Mouse (Mus musculus) v-Abl transformed pro-B cells (cell line): Measurements from ENCODE around the gene Slc4a4.

ENCODE experiments used
- in situ Hi-C, 2 experiments: fragments of 400-800 bp; cut with MboI; formaldehyde crosslinking; loops; one replicate each; pipeline ENCODE4 v1.15.1; 2025; ENCODE audit not compliant: unreplicated experiment in 2 of 2

The Slc4a4 gene

DNA sequence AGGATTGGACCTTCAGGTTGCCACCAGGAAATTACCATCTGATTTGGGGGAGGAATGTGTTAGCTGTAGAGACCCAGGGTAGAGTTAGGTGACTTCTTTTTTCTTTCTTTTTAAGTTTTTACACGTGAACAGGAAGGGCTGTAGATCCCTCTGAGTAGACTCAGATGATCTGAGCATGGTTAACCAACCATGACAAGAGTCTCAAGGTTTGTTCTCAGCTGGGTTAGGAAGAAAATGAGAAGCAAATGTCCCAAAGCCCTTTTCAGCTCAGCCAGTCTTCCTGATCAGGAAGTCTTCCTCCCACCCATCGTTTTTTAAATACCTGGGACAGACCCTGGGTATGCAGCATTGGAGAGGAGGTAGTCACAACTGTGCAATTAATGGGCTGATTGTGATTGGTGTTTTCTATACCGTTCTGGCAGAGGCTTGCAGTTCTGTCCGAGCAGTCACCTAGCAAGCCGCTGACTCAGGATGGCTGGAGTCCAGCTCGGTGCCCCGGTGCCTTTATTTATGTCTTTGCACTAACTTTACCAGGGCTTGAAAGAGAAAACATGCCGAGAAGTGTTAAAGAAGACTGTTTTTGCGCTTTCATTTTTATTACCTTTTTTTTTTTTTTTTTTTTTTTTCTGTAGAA lies 236.8 kb downstream of the Slc4a4 start:
- in situ Hi-C loops: no loop called here

DNA sequence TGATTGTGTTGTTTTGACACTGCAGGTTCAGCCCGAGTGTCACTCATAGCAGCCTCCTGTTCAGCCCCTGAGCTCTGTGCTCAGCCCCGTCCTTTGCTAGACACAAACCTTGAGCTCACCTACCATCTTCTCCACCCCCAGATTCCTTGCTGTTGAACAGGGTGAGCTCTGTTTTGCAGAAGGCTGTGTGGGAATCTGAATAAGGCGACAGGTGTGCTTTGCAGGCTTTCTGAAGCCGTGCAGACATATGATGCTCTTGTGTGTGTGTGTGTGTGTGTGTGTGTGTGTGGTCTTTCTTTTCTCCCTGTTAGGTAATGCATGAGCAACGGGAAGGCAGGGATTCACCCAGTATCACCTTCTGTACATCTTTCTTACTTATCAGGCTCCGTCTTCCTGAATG lies 241.6 kb downstream of the Slc4a4 start:
- in situ Hi-C loops: no loop called here

DNA sequence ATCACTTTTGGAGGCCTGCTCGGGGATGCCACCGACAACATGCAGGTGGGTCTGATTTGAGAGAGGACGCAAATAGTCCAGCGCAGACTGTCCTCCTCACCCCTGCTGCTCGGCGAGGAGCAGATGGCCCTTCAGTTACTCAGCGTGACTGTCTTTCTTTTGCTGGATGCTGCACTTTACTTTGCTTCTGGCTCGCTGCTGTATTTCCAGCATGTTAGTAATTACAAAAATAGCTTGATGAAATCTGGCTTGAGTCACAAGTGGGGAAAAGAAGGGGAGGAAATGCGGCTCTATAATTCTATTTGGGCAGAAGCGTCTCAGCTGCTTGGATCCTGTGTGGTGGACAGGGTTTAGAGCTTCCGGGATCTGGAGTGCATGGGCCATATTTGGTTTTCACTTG lies 249.2 kb downstream of the Slc4a4 start:
- in situ Hi-C loops: no loop called here

DNA sequence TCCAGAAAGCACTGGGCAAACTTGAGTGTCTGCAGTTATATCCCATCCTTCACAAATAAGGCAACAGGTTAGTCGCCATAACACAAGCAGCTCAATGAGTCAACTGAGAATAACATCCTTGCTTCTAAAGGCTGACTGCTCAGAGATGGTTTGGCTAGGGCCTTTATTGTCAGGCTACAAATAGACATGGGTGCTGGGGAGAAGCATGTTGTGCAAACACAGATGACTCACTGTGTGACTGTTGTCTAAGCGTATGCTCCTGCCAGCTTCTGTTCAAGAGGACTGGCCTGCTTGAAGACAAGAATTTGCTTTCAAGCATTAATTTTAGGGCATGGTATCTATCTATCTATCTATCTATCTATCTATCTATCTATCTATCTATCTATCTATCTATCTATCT lies 253.5 kb downstream of the Slc4a4 start:
- in situ Hi-C loops: no loop called here

DNA sequence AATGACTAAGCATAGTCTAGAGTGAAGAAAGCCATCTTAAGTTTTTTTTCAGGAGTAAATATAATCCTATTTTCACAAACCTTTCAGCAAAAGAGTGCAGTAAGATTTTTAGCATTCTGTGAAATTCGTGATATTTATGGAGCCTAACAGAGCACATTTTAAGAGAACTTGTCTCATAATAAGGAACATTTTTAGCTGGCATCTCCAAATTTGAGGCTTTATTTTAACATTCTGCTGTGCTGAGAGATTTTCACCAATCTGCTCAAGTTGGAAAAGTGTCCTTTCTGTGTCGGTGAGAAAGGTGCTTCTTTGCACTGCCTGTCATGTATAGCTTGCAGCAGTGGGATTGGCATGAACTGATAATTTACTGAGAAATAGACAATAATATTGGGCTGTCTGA lies 255.1 kb downstream of the Slc4a4 start:
- in situ Hi-C loops: no loop called here

DNA sequence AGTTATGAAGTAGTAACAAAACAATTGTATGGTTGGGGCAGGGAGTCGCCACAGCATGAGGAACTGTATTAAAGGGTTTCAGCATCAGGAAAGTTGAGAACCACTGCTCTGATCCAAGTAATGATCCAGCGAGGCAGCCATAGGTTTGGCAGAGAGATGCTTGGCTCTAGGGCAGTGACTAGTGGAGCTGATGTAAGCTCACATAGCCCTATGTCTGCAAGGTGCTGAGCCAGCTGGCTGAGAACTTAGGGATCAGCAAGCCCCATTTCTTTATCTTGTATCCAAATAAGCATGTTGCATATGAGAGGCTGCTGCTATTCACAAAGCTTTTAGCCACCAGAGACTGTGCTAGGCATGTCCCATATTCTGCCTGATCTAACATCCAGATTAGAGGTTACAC lies 259.7 kb downstream of the Slc4a4 start:
- in situ Hi-C loops: no loop called here

- in situ Hi-C loops: no loop called here
Measured at GRCm38 (mm10) chr5:89147282-89147790, 260.7 kb downstream of the Slc4a4 start.

DNA sequence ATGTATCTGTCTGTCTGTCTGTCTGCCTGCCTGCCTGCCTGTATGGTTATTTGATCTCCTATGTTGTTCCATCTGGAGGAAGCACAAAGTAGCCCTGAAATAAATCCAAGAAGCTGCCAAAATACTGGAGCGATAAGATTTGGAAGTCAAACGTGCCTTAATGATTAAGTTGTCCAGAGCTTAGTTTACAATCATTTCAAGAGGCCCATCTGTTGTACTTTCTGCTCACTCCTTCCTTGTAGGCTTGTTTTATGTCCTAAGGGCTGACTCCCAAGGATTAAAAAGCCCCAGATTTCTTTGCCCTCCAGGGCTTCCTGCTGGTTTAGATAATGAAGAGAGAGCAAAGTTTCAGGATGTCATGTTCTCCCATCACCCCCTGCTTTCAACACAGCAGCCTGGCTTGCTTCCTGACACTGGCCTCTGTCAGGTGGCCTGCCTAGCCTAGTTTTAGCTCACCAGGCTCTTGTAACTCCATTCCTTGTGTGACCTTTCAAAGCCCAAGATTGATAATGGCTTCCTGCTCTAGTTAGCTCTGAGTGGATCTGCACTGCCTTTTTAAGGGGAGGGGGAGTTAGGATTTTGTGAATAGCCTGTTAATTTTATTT lies 262.9 kb downstream of the Slc4a4 start:
- in situ Hi-C loops: no loop called here

- in situ Hi-C loops: no loop called here
Measured at GRCm38 (mm10) chr5:89151076-89151475, 264.5 kb downstream of the Slc4a4 start.

GRCm38 (mm10) chr5:89171025-89171718 lies 284.6 kb downstream of the Slc4a4 start:
- in situ Hi-C loops: no loop called here

- in situ Hi-C loops: no loop called here
Measured at GRCm38 (mm10) chr5:89190063-89190462, 303.4 kb downstream of the Slc4a4 start.

DNA sequence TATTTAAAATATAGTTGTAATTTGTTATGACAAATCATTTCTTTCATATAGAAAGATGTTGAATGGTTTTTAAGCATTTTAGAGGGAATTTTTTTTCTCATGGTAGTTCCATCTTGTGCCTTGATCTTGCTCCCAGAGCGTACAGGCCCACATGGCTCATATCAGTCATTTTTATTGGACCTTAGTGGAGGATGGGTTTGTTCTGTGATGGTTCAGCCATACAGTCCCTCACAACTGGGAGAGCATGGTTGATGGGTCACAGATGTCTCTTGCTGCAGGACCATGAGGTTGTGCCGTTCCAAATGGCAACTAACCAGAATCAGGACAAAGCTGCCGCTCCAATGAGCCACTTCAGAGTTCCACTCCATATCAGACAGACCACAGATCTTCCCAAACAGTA lies 308.0 kb downstream of the Slc4a4 start:
- in situ Hi-C loops: no loop called here

DNA sequence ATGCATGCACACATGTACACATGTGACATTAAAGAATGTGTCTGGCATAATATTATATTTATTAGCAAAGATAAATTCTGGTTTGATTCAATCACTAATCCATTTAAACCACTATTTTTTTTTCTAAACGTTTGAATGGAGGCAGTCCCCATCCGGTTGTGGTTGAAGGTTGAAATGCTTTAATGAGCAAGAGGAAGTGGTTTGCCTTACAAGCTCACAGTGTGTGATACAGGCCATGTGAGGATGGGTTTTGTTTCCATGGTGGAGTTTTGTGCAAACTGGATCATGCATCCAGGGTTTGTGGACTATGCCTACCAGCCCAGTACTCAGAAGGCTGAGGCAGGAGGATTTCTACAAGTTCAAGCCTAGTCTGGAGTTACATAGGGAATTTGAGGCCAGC lies 311.9 kb downstream of the Slc4a4 start:
- in situ Hi-C loops: no loop called here

DNA sequence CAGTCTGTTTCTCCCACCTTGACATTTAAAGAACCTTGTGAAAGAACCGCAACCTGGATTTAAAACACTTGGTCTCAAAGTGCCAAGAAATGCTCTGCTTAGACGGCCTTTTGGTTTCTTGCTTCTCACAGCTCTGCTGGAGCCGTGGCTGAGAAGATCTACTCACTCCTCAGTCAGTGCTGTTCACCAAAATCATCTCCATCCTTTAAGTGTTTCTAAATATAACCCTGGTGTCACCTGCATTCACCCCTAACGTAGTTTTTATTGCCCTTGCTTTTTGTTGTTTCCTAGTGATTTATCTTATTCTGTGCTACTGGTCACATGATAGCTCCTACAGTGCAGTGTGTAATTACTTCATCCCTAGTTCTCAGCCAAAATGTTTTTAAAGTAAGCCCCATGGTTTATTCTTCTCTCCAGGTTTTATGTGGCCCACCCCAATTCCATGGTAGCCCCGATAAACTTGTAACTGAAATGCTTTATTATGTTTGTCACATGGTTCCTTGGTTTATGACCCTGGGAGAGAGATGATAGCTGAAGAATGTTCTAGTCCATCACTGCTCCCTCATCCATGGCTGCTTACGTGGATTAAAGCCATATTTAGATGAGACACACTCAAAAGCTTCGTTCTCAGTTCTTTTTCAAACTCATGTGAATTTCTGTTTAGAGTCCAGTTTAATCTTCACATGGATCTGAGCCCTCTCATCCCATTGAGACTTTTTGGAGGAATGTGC lies 323.5 kb downstream of the Slc4a4 start:
- in situ Hi-C loops: no loop called here

- in situ Hi-C loops: no loop called here
Measured at GRCm38 (mm10) chr5:89211057-89211456, 324.4 kb downstream of the Slc4a4 start.

DNA sequence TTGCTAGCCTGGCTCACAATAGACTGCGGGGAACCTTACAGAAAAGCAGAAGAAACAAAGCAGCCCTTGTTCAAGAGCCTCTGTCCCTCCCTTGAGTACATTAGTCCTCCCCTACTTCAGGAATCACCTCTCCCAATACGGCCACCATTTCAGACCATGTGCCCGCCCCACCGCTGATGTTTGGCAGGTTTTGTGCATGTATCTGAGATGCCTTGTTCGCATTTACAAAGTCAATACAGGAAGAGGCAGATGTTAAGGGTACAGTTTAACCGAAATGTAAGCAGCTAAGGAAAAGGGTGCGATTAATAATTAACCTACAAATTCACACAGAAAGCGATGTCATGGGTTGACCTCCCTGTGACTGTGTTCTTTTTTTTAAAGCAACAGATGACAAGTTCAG lies 331.6 kb downstream of the Slc4a4 start:
- in situ Hi-C loops: no loop called here

DNA sequence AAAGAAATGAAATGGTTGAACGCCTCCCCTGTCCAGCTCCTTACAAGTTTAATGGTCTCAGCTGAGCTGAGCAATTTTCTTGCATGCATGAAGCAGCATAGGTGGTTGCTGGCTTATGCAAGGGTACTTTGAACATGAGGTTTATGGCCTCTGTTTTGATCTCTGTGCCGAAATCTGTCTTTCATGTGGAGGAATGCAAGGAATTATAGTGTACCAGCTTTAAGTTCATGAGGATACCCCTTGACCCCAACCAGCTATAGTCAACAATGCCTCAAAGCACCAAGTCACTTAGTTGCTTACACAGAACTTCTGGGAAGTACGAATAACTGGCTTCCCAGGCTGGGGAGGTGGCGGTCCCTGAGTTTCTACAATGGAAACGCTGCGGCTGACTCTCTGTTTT lies 332.1 kb downstream of the Slc4a4 start:
- in situ Hi-C loops: no loop called here

- in situ Hi-C loops: loop anchor here in 1 of 2 experiments (10.0 kb wide), 1 partner anchor 417 kb away; no protein-coding TSS in a partner anchor
Measured at GRCm38 (mm10) chr5:89221658-89222057, 335.0 kb downstream of the Slc4a4 start.

DNA sequence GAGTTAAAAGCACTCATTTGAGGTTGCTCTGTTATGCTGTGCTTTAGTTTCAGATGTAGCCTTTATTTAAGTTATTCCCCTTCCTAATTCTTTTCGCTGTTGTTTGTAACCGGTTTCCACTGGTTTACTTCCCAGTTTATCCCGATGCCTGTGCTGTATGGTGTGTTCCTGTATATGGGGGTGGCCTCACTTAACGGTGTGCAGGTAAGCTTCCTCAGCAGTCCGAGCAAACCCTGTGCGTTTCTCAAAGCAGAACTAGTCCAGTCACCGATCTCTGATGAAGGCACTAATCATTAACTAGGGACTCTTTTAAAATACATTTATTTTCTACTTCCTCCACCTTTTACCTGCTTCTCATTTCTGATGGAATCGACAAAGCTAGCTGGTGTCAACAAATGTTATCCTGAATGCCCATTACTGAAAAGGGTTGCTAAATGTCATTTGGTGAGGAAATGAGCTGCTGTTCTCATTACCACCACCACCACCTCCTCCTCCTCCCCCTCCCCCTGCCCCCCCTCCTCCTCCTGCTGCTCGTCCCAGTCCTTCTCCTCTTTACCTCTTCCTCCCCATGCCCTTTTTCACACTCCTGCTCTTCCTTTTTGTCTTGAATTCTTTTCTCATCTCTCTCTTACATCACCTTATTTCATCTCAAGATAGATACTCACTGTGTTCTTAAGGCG lies 336.6 kb downstream of the Slc4a4 start:
- in situ Hi-C loops: loop anchor here in 1 of 2 experiments (10.0 kb wide), 1 partner anchor 418 kb away; no protein-coding TSS in a partner anchor

- in situ Hi-C loops: loop anchor here in 1 of 2 experiments (10.0 kb wide), 1 partner anchor 419 kb away; no protein-coding TSS in a partner anchor
Measured at GRCm38 (mm10) chr5:89223744-89224368, 337.2 kb downstream of the Slc4a4 start.
